Mouse (Mus musculus): ENCODE data around the gene Igf2bp2. TPM values are rescaled to one million over a fixed set of nuclear protein-coding genes. Genes with fewer than 3 reads are reported as not detected.

The Igf2bp2 gene
- polyA plus RNA-seq, 1 experiment from 2014 or later, result 5.2 TPM

DNA sequence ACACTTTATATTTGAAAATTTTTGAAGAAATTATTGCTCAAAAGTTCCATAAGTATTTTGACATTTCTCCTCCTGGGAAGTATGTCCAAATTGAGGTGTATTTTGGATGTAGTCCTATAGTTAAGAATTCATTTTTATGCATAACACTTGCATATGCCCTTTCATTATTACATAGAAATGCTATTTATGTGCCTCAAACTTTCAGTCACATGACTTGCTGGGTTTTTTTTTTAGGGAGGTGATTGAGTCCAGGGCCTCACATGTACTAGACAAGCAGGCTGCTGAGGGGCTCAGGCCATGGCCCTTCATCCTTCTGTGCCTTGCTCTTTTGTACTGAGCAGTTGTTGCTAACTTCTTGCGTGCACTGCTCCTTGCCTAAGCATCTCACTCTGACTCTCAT lies 123.1 kb downstream of the Igf2bp2 start:
- Histone ChIP-seq H3K27me3 (ENCODE audit: insufficient read depth, low read length) (no peaks in the 10 kb centered on the region), H3K4me3 (ENCODE audit: low read depth, low read length) (no peak overlapping the region), H3K9ac (replicated peaks) (no peak overlapping the region), H3K4me2 (ENCODE audit: low read depth, low read length) (no peak overlapping the region), H3K27ac (ENCODE audit: low read depth) (no peak overlapping the region), H3K9me3 (ENCODE audit: low read length) (no peaks in the 10 kb centered on the region), H3K36me3 (replicated peaks; ENCODE audit: insufficient read depth, low read length) (peaks cover 64% of the 10 kb centered on the region), H3K4me1 (ENCODE audit: insufficient read depth) (no peaks in the 10 kb centered on the region)
- ATAC-seq (no peak), DNase-seq (no peak)
- TF ChIP-seq EP300 (IDR thresholded peaks at IDR 0.05; ENCODE audit: low read depth) (no peak), CTCF (IDR thresholded peaks at IDR 0.05; ENCODE audit: low read depth) (no peak)
- WGBS (ENCODE audit: insufficient replicate concordance), result 94% methylated on average over 1 of the region's 1 CpGs

- Histone ChIP-seq H3K36me3 (replicated peaks; ENCODE audit: insufficient read depth, low read length) (peaks cover 51% of the 10 kb centered on the region), H3K27me3 (ENCODE audit: insufficient read depth, low read length) (no peaks in the 10 kb centered on the region), H3K4me1 (ENCODE audit: insufficient read depth) (no peaks in the 10 kb centered on the region), H3K4me2 (ENCODE audit: low read depth, low read length) (no peak overlapping the region), H3K9me3 (ENCODE audit: low read length) (no peaks in the 10 kb centered on the region), H3K9ac (replicated peaks) (no peak overlapping the region), H3K27ac (ENCODE audit: low read depth) (no peak overlapping the region), H3K4me3 (ENCODE audit: low read depth, low read length) (no peak overlapping the region)
- ATAC-seq (no peak), DNase-seq (no peak)
- no peak for TF ChIP-seq CTCF (IDR thresholded peaks at IDR 0.05; ENCODE audit: low read depth)
- no peak for TF ChIP-seq EP300 (IDR thresholded peaks at IDR 0.05; ENCODE audit: low read depth)
- WGBS (ENCODE audit: insufficient replicate concordance), result 81% methylated on average over 10 of the region's 10 CpGs
Measured at GRCm38 (mm10) chr16:22038554-22038953, 124.5 kb downstream of the Igf2bp2 start.

DNA sequence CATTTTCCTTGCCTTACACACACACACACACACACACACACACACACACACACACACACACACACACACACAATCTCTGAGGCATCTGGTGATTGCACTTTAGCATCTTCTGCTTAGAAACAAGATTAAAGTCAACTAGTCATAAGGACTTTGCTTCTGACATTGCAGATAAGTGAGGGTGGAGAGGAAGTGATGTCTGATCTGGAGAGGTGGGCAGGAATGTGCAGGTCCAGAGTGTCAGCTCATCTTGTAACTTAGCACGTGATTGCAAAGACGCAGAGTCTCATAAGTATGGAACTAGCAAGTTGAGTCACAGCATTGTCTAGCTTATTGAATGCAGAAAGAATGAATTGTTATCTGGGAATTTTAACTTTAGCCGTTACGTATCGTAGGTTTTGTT lies 135.6 kb downstream of the Igf2bp2 start:
- Histone ChIP-seq H3K4me1 (ENCODE audit: insufficient read depth) (no peaks in the 10 kb centered on the region), H3K27me3 (ENCODE audit: insufficient read depth, low read length) (no peaks in the 10 kb centered on the region), H3K36me3 (replicated peaks; ENCODE audit: insufficient read depth, low read length) (peaks cover 69% of the 10 kb centered on the region), H3K9ac (replicated peaks) (no peak overlapping the region), H3K9me3 (ENCODE audit: low read length) (no peaks in the 10 kb centered on the region), H3K27ac (ENCODE audit: low read depth) (no peak overlapping the region), H3K4me2 (ENCODE audit: low read depth, low read length) (no peak overlapping the region), H3K4me3 (ENCODE audit: low read depth, low read length) (no peak overlapping the region)
- TF ChIP-seq CTCF (IDR thresholded peaks at IDR 0.05; ENCODE audit: low read depth), result no peak
- TF ChIP-seq EP300 (IDR thresholded peaks at IDR 0.05; ENCODE audit: low read depth), result no peak
- 93% methylated on average over 5 of the region's 5 CpGs for WGBS (ENCODE audit: insufficient replicate concordance)
- ATAC-seq (no peak), DNase-seq (no peak)

GRCm38 (mm10) chr16:22022122-22022521 lies 141.0 kb downstream of the Igf2bp2 start:
- H3K27ac ChIP-seq (ENCODE audit: low read depth), result no peak overlapping the region
- no peak for ATAC-seq
- H3K36me3 ChIP-seq (replicated peaks; ENCODE audit: insufficient read depth, low read length), result peaks cover 55% of the 10 kb centered on the region
- 0 out of 2 replicates have a peak, but pooled peaks cover 6% of the 10 kb centered on the region for H3K9me3 ChIP-seq (ENCODE audit: low read length)
- DNase-seq, result peak; percentile 25
- no peak overlapping the region for H3K4me3 ChIP-seq (ENCODE audit: low read depth, low read length)
- no peak overlapping the region for H3K9ac ChIP-seq (replicated peaks)
- TF ChIP-seq CTCF (IDR thresholded peaks at IDR 0.05; ENCODE audit: low read depth) (peak; percentile 63), EP300 (IDR thresholded peaks at IDR 0.05; ENCODE audit: low read depth) (no peak)
- H3K4me2 ChIP-seq (ENCODE audit: low read depth, low read length), result no peak overlapping the region
- 92% methylated on average over 2 of the region's 2 CpGs for WGBS (ENCODE audit: insufficient replicate concordance)
- H3K27me3 ChIP-seq (ENCODE audit: insufficient read depth, low read length), result no peaks in the 10 kb centered on the region
- H3K4me1 ChIP-seq (ENCODE audit: insufficient read depth), result no peaks in the 10 kb centered on the region

GRCm38 (mm10) chr16:22015569-22015968 lies 147.5 kb downstream of the Igf2bp2 start:
- Histone ChIP-seq H3K4me1 (ENCODE audit: insufficient read depth) (peaks cover 3% of the 10 kb centered on the region), H3K36me3 (replicated peaks; ENCODE audit: insufficient read depth, low read length) (peaks cover 31% of the 10 kb centered on the region), H3K27ac (ENCODE audit: low read depth) (no peak overlapping the region), H3K9me3 (ENCODE audit: low read length) (no peaks in the 10 kb centered on the region), H3K4me2 (ENCODE audit: low read depth, low read length) (no peak overlapping the region), H3K4me3 (ENCODE audit: low read depth, low read length) (no peak overlapping the region), H3K27me3 (ENCODE audit: insufficient read depth, low read length) (no peaks in the 10 kb centered on the region), H3K9ac (replicated peaks) (no peak overlapping the region)
- TF ChIP-seq CTCF (IDR thresholded peaks at IDR 0.05; ENCODE audit: low read depth), result no peak
- TF ChIP-seq EP300 (IDR thresholded peaks at IDR 0.05; ENCODE audit: low read depth), result no peak
- ATAC-seq (no peak), DNase-seq (no peak)
- 76% methylated on average over 1 of the region's 1 CpGs for WGBS (ENCODE audit: insufficient replicate concordance)

DNA sequence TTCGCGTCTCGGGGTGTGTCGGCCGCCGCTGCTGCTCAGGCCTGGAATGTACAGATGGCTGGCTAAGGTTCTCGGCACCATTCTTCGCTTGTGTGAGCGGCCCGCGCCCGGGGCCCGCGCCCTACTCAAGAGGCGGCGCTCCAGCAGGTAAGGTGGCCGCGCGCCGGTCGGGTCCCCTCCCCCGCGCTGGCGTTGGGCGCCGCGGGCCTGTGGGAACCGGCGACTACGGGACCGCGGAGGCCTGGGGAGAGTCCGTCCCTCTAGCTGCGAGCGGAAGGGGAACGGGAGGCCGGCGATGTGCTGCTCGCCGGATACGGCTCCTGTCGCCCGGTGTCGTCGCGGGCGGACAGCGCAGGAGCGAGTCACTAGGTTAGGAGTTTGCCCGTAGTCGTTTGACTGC lies 153.5 kb downstream of the Igf2bp2 start:
- TF ChIP-seq CTCF (IDR thresholded peaks at IDR 0.05; ENCODE audit: low read depth) (no peak), EP300 (IDR thresholded peaks at IDR 0.05; ENCODE audit: low read depth) (no peak)
- Histone ChIP-seq H3K4me2 (ENCODE audit: low read depth, low read length) (peak overlapping the region; percentile 92), H3K27ac (ENCODE audit: low read depth) (peak overlapping the region; percentile 91), H3K9ac (replicated peaks) (peak overlapping the region; percentile 98), H3K4me3 (ENCODE audit: low read depth, low read length) (peak overlapping the region; percentile 91), H3K27me3 (ENCODE audit: insufficient read depth, low read length) (no peaks in the 10 kb centered on the region), H3K9me3 (ENCODE audit: low read length) (no peaks in the 10 kb centered on the region), H3K4me1 (ENCODE audit: insufficient read depth) (peaks cover 12% of the 10 kb centered on the region), H3K36me3 (replicated peaks; ENCODE audit: insufficient read depth, low read length) (0 out of 2 replicates have a peak, but pooled peaks cover 3% of the 10 kb centered on the region)
- ATAC-seq (peak; percentile 69), DNase-seq (no peak)
- WGBS (ENCODE audit: insufficient replicate concordance), result under 1% methylated on average over 36 of the region's 51 CpGs

Data from liver, postnatal 0 days (tissue).